Mouse (Mus musculus): ENCODE measurements at regions not wholly inside any gene's neighbourhood (a gene's known extent, or its start where the extent isn't known, plus 50 kb on each side); places are given as distances from the start of the nearest gene placed in this dataset.

DNA sequence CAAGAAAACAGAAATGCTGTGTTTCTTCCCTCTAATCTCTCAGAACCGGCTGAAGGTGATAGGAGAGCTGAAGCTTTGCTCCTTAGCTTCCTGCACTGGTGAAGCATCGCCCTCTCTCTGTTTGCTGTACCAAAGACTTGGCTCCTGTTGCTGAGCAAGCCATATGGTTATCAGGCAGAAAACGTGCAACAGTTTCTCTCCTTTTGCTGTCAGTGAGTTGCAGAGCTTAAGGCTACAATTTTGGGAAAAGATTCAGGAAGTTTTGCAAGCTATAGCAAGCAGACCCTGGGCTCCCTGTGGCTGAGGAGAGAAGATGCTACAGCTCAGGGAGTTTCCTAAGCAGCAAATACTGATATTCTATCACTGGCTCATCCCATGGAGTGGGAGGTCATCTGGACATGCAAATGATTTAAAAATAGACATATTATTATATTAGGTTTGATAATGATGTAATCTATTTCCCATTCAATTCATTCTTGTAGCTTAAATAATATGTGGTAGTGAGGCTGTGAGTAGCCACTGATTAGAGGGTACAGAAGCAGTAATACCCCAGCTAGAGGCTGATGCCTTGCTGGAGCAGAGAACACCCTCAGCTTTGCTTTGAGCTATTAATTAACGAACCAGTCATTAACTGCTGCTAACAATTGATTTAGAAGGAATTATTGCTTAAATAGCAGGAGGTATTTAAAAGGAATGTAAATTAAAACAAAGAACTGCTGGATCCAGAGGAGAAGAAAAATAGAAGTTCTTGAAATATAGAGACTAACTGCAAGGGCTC is 240.1 kb upstream of the Emcn start:
- CTCF ChIA-PET, result no interaction called here

DNA sequence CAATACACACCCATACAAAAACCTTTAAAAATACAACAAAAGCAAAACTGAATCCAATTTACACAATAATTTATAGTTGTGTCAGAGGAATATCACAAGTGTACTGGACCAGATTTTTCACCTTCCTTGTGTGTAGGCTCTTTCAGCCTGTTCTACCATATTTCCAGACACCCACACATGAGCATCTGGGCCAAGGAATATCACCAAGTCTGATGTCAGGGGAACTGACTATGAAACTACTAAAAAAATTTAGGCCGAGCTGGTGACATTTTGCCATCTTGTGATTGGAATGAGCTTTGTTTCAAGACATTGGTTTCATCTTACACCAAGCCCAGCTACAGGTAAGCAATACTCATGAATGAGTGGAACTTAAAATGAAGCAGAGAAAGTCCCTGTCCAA is 234.9 kb upstream of the Emcn start:
- CTCF ChIA-PET, result no interaction called here

DNA sequence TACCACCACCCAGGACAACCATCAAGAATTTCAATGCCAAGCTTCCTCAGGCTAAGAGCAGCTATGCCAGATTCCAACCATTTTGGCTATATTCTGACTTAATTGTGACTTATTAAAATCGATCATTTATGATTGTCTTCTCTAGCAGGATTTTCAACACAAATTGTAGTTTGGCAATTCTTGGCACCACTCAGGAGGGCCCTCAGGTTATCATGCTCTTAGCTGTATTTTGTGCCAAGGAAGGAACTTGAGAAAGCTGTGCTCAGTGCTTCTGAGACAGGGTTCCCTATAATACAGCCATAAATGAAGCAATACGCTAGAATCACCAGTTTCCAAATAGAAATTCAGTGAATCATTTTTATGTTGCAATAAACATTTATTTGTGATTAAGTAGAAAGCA is 232.7 kb upstream of the Emcn start:
- CTCF ChIA-PET, result no interaction called here

DNA sequence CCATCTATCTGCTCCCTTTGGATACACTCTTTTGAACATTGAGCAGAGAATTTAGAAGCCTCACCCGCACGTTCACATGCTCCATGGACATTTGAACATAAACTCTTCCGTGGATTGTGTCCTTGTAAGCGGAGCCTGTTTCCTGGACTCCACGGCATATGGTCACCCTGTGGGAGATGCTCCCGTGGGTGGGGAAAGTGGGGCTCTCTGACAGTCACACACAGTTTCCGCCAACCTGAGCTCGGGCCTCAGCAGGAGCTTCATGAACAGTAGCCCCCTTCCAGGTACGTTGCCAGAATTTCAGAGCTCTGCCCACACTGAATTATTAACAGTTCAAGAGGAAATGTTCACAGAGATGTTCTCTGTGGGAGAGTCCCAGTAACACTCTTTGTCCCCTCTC is 231.1 kb upstream of the Emcn start:
- CTCF ChIA-PET, result no interaction called here

DNA sequence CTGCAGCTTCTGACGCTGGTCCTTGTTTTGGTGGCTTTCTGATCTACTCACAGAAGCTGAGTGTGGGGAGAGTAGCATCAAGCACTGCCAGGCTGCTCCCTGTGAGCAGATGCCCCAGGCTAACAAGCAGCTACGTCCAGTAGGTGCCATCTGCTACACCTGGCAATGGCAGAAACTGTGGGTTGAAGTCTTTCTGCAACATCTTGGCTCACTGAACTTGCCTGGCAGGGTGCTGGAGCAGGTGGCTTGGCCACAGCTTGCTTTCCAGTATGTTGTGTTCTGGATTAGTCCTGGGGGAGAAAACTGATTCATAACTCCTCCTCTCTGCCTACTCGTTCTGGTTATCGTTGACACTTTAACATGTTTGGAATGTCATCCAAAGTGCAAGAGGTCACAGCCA is 230.4 kb upstream of the Emcn start:
- CTCF ChIA-PET, result no interaction called here

DNA sequence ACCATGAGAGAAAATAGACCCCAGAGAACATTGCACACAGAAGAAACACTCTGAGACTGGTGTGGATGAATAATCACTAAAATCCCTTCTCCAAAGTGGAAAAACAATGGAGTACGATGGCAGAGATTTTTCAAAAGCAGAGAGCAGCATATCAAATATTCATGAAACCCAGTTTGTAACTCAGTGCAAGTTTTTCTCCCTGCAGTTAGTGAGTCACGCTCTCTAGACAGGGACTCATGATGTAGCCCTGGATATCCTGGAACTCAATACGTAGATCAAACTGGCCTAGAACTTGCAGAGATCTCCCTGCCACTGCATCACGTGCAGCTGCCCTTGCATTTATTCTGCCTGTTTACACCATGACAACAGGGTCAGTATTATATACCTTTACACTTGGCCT is 210.9 kb upstream of the Emcn start:
- CTCF ChIA-PET, result no interaction called here

DNA sequence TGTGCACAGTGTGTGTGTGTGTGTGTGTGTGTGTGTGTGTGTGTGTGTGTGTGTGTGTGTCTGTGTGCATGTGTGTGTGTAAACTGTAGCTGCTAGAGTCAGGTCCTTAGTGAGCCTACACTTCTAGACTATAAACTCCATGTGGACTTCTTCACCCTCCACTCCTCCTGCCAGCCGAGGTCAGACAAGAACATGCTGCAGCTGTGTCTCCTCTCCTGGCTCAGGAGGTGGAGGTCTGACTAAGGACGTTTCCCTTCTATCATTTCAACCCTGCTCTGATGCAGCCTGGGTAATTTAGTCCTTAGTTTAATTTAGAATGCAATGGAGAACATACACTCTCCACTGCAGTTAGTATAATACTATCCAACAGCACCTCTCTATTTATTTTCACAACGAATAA is 198.8 kb upstream of the Emcn start:
- CTCF ChIA-PET, result no interaction called here

- CTCF ChIA-PET, result interaction anchor here (0.5 to 0.6 kb wide), 2 partner anchors 231 to 947 kb away, joined by 3 to 6 read pairs; no protein-coding TSS in a partner anchor
Observed at GRCm38 (mm10) chr3:137146062-137146461, 194.8 kb upstream of the Emcn start.

DNA sequence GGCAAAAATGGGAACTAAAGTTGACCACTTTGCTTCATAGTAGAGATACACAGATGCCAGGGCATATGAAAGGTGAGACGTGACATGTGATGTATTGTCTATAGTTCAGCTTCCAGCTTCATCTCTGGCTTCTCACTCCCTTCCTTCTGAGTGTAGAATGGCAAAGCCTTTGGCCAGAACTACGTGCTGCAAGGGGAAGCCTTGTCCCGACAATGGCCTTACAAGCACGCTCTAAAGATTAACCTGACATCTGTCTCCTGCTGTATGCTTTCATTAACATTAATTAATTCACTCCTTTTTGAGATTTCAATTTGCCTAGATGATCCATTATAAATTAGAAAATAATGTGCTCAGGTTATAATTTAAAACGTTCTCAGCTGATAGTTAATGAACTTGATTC is 193.5 kb upstream of the Emcn start:
- CTCF ChIA-PET, result no interaction called here

DNA sequence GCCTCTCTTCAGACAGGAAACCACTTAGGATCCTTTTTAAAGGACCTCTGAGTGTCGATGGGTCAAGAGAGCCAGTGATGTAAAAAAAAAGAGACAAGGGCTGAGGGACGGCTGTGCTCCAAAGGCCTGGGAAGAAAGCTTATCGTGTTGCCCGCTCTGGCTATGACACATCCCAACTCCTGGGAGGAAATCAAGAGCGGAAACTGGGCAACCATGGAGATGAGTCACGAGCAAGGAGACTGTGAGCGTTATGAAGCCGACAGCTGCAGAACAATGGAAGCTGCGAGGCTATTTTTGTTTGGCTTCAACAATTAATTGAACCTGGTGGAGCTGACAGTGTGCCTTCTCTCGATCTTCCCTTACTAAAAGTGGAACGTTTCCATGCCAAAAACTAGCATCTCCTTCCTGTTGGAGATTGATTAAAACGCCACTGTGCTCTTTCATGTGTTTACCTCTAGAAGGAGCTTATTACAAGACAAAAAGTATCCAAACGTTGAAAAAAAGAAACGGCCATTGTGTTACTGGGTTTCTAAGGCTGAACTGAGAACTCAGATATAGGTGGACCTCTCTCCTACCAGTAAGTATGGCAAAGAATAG is 190.4 kb upstream of the Emcn start:
- CTCF ChIA-PET, result interaction anchor here (0.7 kb wide), 2 partner anchors 329 to 1611 kb away, joined by 8 to 10 read pairs; no protein-coding TSS in a partner anchor

DNA sequence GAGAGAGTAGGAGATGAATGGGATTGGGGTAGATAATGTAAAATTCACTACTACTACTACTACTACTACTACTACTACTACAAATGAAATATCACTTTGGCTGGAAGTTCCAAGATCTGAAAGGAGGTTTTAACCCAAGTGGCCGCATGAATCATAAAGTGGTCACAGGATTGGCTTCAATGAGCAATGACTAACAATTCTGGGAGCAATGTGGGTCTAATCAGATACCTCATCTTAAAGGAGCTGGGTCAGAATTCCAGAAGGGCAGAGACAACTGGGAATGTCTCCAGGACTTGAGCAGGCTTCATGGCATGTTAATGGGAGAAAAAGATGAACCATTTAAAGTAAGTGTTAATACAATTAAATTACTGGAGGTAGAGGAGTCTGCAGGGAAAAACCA is 189.4 kb upstream of the Emcn start:
- CTCF ChIA-PET, result interaction anchor here (0.7 kb wide), 2 partner anchors 328 to 1612 kb away, joined by 8 to 10 read pairs; no protein-coding TSS in a partner anchor

GRCm38 (mm10) chr3:137153234-137153633 is 187.6 kb upstream of the Emcn start:
- CTCF ChIA-PET, result no interaction called here

DNA sequence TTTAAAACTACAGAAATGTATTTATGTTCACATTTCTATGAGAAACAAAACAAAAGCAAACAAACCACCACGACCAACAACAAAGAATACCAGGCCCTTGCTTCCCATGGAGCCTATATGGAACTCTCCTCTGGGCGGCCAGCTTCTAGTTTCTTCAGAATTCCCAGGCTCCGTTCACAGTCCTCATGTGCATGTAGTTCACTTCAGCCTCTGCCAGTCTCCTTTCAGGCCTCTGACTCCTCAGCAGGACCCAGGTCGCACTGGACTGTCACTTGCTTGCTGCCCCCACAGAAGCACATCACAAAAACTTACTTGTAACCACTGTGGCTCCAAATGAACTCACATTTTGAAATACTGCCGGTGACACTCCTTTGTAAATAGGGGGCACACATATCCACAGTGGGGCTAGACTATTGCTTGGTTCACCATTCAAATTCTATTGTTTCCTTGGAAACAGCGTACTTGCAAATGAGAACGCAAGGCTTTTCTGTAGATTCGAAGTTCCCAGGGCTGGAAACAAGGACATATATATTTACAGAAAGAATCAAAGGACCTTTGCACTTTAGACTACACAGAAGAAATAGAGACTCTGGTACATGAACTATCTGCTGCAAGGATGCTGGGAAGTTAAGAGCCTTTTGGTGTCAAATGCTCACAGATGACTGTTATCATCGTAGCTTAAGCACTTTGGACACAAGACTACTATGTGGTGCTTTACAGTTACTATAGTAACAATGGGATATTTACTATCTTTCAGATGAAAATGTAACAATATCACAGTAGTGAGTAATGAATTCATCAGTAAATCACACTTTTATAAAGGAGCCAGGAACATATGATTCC is 186.4 kb upstream of the Emcn start:
- CTCF ChIA-PET, result no interaction called here

GRCm38 (mm10) chr3:137155043-137155404 is 185.8 kb upstream of the Emcn start:
- CTCF ChIA-PET, result no interaction called here

- CTCF ChIA-PET, result no interaction called here
Observed at GRCm38 (mm10) chr3:137156250-137156975, 184.5 kb upstream of the Emcn start.

- CTCF ChIA-PET, result no interaction called here
Observed at GRCm38 (mm10) chr3:137189035-137189434, 151.8 kb upstream of the Emcn start.

DNA sequence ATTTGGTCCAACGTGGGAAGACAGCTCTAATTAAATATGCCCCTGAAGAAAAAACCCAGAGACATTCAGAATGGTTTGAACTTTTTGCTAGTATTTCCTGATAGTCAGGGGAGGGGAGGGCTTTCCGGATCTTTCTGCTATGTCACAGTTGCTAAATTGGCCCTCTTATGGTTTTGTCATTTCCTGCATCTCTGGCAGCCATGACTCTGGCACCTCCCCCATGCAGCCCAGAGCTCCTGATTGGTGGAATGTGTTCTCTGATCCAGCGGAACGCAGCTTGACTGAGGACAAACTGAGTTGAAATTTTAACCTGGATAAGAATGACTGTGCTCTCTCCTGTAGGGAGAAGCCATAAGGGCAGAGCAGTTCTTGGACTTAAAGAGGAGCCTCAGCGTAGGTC is 150.4 kb upstream of the Emcn start:
- CTCF ChIA-PET, result no interaction called here

DNA sequence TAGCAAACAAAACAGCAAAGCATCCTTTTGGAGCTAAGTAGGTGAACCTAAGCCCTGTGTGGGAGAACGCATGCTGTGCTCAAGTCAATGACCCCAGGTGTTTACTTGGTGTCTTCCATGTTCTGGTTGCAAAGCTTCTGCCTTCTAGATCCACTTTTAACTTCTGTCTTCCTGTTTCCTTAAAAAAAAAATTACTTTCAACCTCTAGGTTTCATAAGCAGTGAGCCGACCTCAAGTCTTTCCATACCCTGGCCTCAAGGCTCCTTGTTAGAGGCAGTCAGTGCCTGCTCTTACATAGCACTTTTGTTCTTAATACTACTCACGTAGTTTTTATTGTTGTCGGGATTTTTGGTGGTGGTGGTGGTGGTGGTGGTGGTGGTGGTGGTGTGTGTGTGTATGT is 149.9 kb upstream of the Emcn start:
- CTCF ChIA-PET, result no interaction called here

GRCm38 (mm10) chr3:137193873-137194272 is 147.0 kb upstream of the Emcn start:
- CTCF ChIA-PET, result no interaction called here

GRCm38 (mm10) chr3:137211667-137212066 is 129.2 kb upstream of the Emcn start:
- CTCF ChIA-PET, result no interaction called here

DNA sequence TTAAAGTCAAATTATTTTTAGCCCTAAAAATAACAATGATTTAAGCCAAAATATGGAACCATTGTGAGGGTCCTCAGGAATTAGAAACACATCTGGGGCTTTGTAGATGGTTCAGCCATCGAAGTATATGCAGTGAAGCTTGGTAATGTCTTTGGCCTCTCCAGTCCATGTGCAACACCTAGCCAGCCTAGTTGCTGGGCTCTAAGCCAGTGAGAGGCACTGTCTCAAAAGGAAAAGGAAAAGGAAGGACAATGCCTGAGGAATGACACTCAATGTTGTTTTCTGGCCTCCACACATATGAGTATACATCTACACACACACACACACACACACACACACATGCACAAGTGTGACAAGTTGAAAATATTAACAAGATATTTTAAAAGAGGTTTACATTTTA is 124.8 kb upstream of the Emcn start:
- CTCF ChIA-PET, result no interaction called here

- CTCF ChIA-PET, result no interaction called here
Observed at GRCm38 (mm10) chr3:137217245-137217644, 123.6 kb upstream of the Emcn start.
